Mouse (Mus musculus) ES-Bruce4 (cell line): Measurements from ENCODE around the gene Gnmt.

ENCODE experiments used
- CTCF ChIP-seq: IDR thresholded peaks from one replicate; pipeline ENCODE4 v1.8.1; 2011; ENCODE audit warnings: low read depth, low read length
- POLR2A ChIP-seq: IDR thresholded peaks from one replicate; pipeline ENCODE4 v1.8.1; 2011; ENCODE audit warnings: low read length; ENCODE audit not compliant: insufficient read depth

GRCm38 (mm10) chr17:46728021-46728420 is 947 bp downstream of the Gnmt start:
- TF ChIP-seq CTCF (peak; percentile 80), POLR2A (no peak)
